Comparison of ENCODE assay signal across 14 mouse cellular contexts in the genomic region with DNA sequence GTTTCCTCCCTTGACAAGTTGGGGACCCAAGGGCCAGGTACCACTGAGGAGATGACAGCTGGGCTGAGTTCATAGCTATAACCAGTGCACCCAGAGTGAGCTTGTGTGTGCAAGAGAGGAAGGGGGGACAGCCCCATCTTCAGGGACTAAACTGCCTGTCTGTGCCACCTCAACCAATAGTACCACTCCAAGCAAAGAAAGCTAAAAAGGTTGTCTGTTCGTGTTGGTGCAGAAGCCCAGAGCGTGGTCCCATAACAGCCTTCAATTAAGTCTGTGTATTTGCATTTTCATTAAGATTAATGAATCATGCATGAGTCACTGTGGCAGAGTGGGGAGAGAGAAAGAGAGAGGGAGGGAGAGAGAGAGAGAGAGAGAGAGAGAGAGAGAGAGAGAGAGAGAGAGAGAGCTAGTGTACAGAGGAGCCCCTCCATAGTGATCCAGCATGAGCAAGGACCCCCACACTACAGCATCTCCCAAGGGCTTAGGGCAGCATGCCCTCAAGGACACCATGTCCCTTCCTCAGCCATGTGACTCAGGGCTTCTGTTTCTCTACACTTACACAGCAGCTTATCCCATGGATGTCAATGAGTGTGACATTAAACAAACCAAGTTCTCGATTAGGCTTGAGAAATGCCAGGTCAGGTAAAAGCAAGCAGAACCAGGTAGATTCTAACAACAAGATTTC. TPM values are rescaled to one million over a fixed set of nuclear protein-coding genes. Genes with fewer than 3 reads are reported as not detected.
DNase-seq lines count a peak whose midpoint lies in the region; ATAC-seq and TF ChIP-seq lines count a peak whose summit lies in the region.
"Had no signal": no experiment of that assay in that cellular context is flagged by ENCODE, and none has a peak within 500 bp of the region (broad histone marks: within the 10 kb centered on the region; RNA-seq: fewer than 3 reads in every experiment).

No protein-coding gene starts in this region.

- no peaks in the 10 kb centered on the region for H3K27me3 ChIP-seq in CH12.LX (replicated peaks)
- 0 out of 2 replicates have a peak, but pooled peaks cover 3% of the 10 kb centered on the region for H3K27me3 ChIP-seq in hindbrain, embryonic 12.5 days
- H3K27me3 ChIP-seq in midbrain, embryonic 16.5 days (ENCODE audit: control insufficient read depth, insufficient read depth, low read depth, low read length), result no peaks in the 10 kb centered on the region
- H3K27me3 ChIP-seq in embryonic facial prominence, embryonic 10.5 days (replicated peaks; ENCODE audit: low read depth, poor library complexity, severe bottlenecking), result 0 out of 2 replicates have a peak, but pooled peaks cover 16% of the 10 kb centered on the region
- H3K27me3 ChIP-seq: embryonic facial prominence, embryonic 15.5 days; kidney, embryonic 15.5 days; limb, embryonic 15.5 days had no signal

- TF ChIP-seq CTCF in CH12.LX (conservative IDR thresholded peaks at IDR 0.05 in 1 of 2, IDR thresholded peaks at IDR 0.05 in 1 of 2; ENCODE audit: low read depth in 2 of 2, low read length in 2 of 2), result no peak

- ATAC-seq in hindbrain, embryonic 12.5 days (ENCODE audit: low FRiP score), result 0 out of 2 replicates have a peak, but pooled peaks have one; percentile 13
- ATAC-seq in midbrain, embryonic 16.5 days, result no peak

- TF ChIP-seq POLR2A in CH12.LX (IDR thresholded peaks at IDR 0.05; ENCODE audit: low read depth, low read length), result no peak

- TF ChIP-seq EP300 in CH12.LX (IDR thresholded peaks at IDR 0.05; ENCODE audit: low read length), result no peak

- no peak overlapping the region for H3K4me2 ChIP-seq in CH12.LX (ENCODE audit: insufficient read depth, low read depth, poor library complexity, severe bottlenecking)
- H3K4me2 ChIP-seq in hindbrain, embryonic 12.5 days (replicated peaks), result no peak overlapping the region
- no peak overlapping the region for H3K4me2 ChIP-seq in midbrain, embryonic 16.5 days (ENCODE audit: low read length)
- H3K4me2 ChIP-seq: embryonic facial prominence, embryonic 15.5 days; kidney, embryonic 15.5 days; limb, embryonic 15.5 days had no signal

- WGBS in hindbrain, embryonic 12.5 days, result 64% methylated on average over 3 of the region's 3 CpGs
- WGBS in midbrain, embryonic 16.5 days, result 52% methylated on average over 3 of the region's 3 CpGs
- 88% methylated on average over 3 of the region's 3 CpGs for WGBS in embryonic facial prominence, embryonic 10.5 days

- no peaks in the 10 kb centered on the region for H3K79me2 ChIP-seq in CH12.LX (replicated peaks; ENCODE audit: control insufficient read depth, extremely low read depth, insufficient read depth, poor library complexity, severe bottlenecking)

- no peaks in the 10 kb centered on the region for H3K36me3 ChIP-seq in CH12.LX (replicated peaks in 1 of 2; ENCODE audit: control insufficient read depth in 1 of 2, insufficient read depth in 1 of 2, low read length in 1 of 2)
- H3K36me3 ChIP-seq in hindbrain, embryonic 12.5 days, result no peaks in the 10 kb centered on the region
- no peaks in the 10 kb centered on the region for H3K36me3 ChIP-seq in midbrain, embryonic 16.5 days (ENCODE audit: control insufficient read depth, insufficient read depth, low read length)
- no peaks in the 10 kb centered on the region for H3K36me3 ChIP-seq in embryonic facial prominence, embryonic 10.5 days (replicated peaks)
- H3K36me3 ChIP-seq: embryonic facial prominence, embryonic 15.5 days; kidney, embryonic 15.5 days; limb, embryonic 15.5 days had no signal

- dilution Hi-C loops in CH12.LX (cut with MboI; ENCODE audit: extremely low pct_ligation_motif_present, extremely low pct_unique_long_range_greater_than_20kb, low sequenced_read_pairs), result no loop called here

- no peak overlapping the region for H3K27ac ChIP-seq in CH12.LX (ENCODE audit: insufficient read depth, low read depth)
- H3K27ac ChIP-seq in hindbrain, embryonic 12.5 days, result peak overlapping the region; percentile 35; the same call in 1 of the 2 replicates
- H3K27ac ChIP-seq in midbrain, embryonic 16.5 days (ENCODE audit: low read length), result peak overlapping the region; percentile 61
- no peak overlapping the region for H3K27ac ChIP-seq in embryonic facial prominence, embryonic 10.5 days (replicated peaks)
- H3K27ac ChIP-seq: embryonic facial prominence, embryonic 15.5 days; kidney, embryonic 15.5 days; limb, embryonic 15.5 days had no signal

- H3K4me1 ChIP-seq in CH12.LX (ENCODE audit: control insufficient read depth in 1 of 2, insufficient read depth in 2 of 2), result peaks cover 34 to 61% of the 10 kb centered on the region in 2 experiments
- peaks cover 26% of the 10 kb centered on the region for H3K4me1 ChIP-seq in hindbrain, embryonic 12.5 days
- peaks cover 27% of the 10 kb centered on the region for H3K4me1 ChIP-seq in midbrain, embryonic 16.5 days (ENCODE audit: control insufficient read depth, insufficient read depth, low read length)
- peaks cover 25% of the 10 kb centered on the region for H3K4me1 ChIP-seq in embryonic facial prominence, embryonic 10.5 days
- H3K4me1 ChIP-seq: limb, embryonic 15.5 days had no signal

- peak; percentile 4 for TF ChIP-seq RAD21 in CH12.LX (IDR thresholded peaks at IDR 0.05; ENCODE audit: low read depth, low read length)

- DNase-seq in heart, adult 11 months, result peak; percentile 86
- no peak for DNase-seq in heart, adult 9 months (ENCODE audit: low spot score in 2 of 2)
- no peak for DNase-seq in CH12.LX (ENCODE audit: extremely low read depth)
- no peak for DNase-seq in spleen, adult 12 weeks (ENCODE audit: low spot score)
- no peak for DNase-seq in thymus, postnatal 10 days (ENCODE audit: low spot score in 2 of 2)
- DNase-seq in embryonic facial prominence, embryonic 10.5 days (ENCODE audit: low spot score), result no peak
- DNase-seq: cerebellum, adult 2 months; lung, adult 18-20 months; lung, postnatal 4 days had no signal

- H3K9me3 ChIP-seq in CH12.LX (replicated peaks; ENCODE audit: low read length), result peaks cover 3% of the 10 kb centered on the region
- no peaks in the 10 kb centered on the region for H3K9me3 ChIP-seq in hindbrain, embryonic 12.5 days (replicated peaks)
- H3K9me3 ChIP-seq in midbrain, embryonic 16.5 days (replicated peaks; ENCODE audit: control insufficient read depth, low read length, poor library complexity, severe bottlenecking), result no peaks in the 10 kb centered on the region
- H3K9me3 ChIP-seq in embryonic facial prominence, embryonic 10.5 days, result no peaks in the 10 kb centered on the region
- H3K9me3 ChIP-seq: embryonic facial prominence, embryonic 15.5 days; kidney, embryonic 15.5 days; limb, embryonic 15.5 days had no signal

- no peak overlapping the region for H3K9ac ChIP-seq in CH12.LX (ENCODE audit: insufficient read depth, low read depth)
- no peak overlapping the region for H3K9ac ChIP-seq in hindbrain, embryonic 12.5 days
- H3K9ac ChIP-seq in midbrain, embryonic 16.5 days (ENCODE audit: low read depth, low read length), result no peak overlapping the region
- H3K9ac ChIP-seq: embryonic facial prominence, embryonic 15.5 days; kidney, embryonic 15.5 days; limb, embryonic 15.5 days had no signal

- no peak overlapping the region for H3K4me3 ChIP-seq in CH12.LX (replicated peaks in 1 of 3; ENCODE audit: low read depth in 2 of 3, low read length in 2 of 3, poor library complexity in 1 of 3)
- no peak overlapping the region for H3K4me3 ChIP-seq in hindbrain, embryonic 12.5 days
- no peak overlapping the region for H3K4me3 ChIP-seq in midbrain, embryonic 16.5 days (ENCODE audit: low read depth, low read length)
- H3K4me3 ChIP-seq in embryonic facial prominence, embryonic 10.5 days, result no peak overlapping the region
- H3K4me3 ChIP-seq: embryonic facial prominence, embryonic 15.5 days; kidney, embryonic 15.5 days; limb, embryonic 15.5 days had no signal

- in situ Hi-C loops in CH12.LX (cut with MboI; ENCODE audit: low pct_ligation_motif_present, low pct_unique_long_range_greater_than_20kb, low sequenced_read_pairs), result no loop called here

TF ChIP-seq in CH12.LX, 34 proteins besides CTCF, POLR2A, EP300 and RAD21:
- TF ChIP-seq JUN (IDR thresholded peaks at IDR 0.05; ENCODE audit: insufficient read depth, low read depth, low read length), result no peak
- no peak for TF ChIP-seq ZMIZ1 (IDR thresholded peaks at IDR 0.05; ENCODE audit: low read depth, low read length)
- TF ChIP-seq RCOR1 (conservative IDR thresholded peaks at IDR 0.05; ENCODE audit: low read depth, low read length), result no peak
TF ChIP-seq in CH12.LX: peak in this region for 0.

RNA-seq across cellular contexts. Expression of gene Sik1, which starts 41.5 kb away (rescaled TPM):
- 56.7 and 56.9 TPM in 2 replicates for total RNA-seq in CH12.LX (2012; rRNA removed)
- total RNA-seq in CH12.LX (2014; rRNA removed), result 16.0 and 17.1 TPM in 2 replicates
- 27.7 and 36.7 TPM in 2 replicates for polyA plus RNA-seq in CH12.LX (2012; ENCODE audit: insufficient read length, low read depth)
- polyA plus RNA-seq in hindbrain, embryonic 12.5 days (2016; fragmentation: Nextera tagmentation; extraction: Ambion mirVana), result 16.5 and 18.9 TPM in 2 replicates
- 16.7 and 20.9 TPM in 2 replicates for polyA plus RNA-seq in midbrain, embryonic 16.5 days (2015; fragmentation: Nextera tagmentation; extraction: Ambion mirVana)
- polyA plus RNA-seq in embryonic facial prominence, embryonic 10.5 days (2016; fragmentation: Nextera tagmentation; extraction: Ambion mirVana), result 12.7 and 15.5 TPM in 2 replicates

Comparison
In these comparisons a context has a peak if more than half of its experiments do, and no peak if none do; other contexts are left out.
1. H3K27ac ChIP-seq: peak in hindbrain, embryonic 12.5 days (single experiment) and midbrain, embryonic 16.5 days (single experiment); none in CH12.LX (single experiment) and embryonic facial prominence, embryonic 10.5 days (single experiment).